Mouse (Mus musculus) limb, embryonic 10.5 days (tissue): Measurements from ENCODE around the gene Reln. TPM values are rescaled to one million over a fixed set of nuclear protein-coding genes. Genes with fewer than 3 reads are reported as not detected.

ENCODE experiments used
- DNase-seq: peaks from one replicate; pipeline ENCODE4 v3.0.0-alpha.2; 2017; ENCODE audit warnings: low spot score
- H3K27ac ChIP-seq: fragments of 300-500 bp; sonication (generic); 2 replicates; pipeline ENCODE4 v1.5.1; 2016; ENCODE audit warnings: mild to moderate bottlenecking
- H3K27me3 ChIP-seq: fragments of 300-500 bp; sonication (generic); 2 replicates; pipeline ENCODE4 v1.6.1; 2016; ENCODE audit warnings: low read depth, mild to moderate bottlenecking; ENCODE audit not compliant: poor library complexity, severe bottlenecking
- H3K36me3 ChIP-seq: fragments of 300-500 bp; sonication (generic); 2 replicates; pipeline ENCODE4 v1.6.1; 2016; ENCODE audit warnings: mild to moderate bottlenecking, moderate library complexity
- H3K4me1 ChIP-seq: fragments of 300-500 bp; sonication (generic); 2 replicates; pipeline ENCODE4 v1.6.1; 2016
- H3K4me3 ChIP-seq: fragments of 300-500 bp; sonication (generic); 2 replicates; pipeline ENCODE4 v1.5.1; 2016; ENCODE audit warnings: mild to moderate bottlenecking, moderate library complexity
- H3K9me3 ChIP-seq: fragments of 300-500 bp; sonication (generic); replicated peaks from 2 replicates; pipeline ENCODE4 v1.6.1; 2016; ENCODE audit warnings: mild to moderate bottlenecking
- WGBS: fragments of 180-500 bp; shearing (Covaris S2); methylation state at CpG from one replicate; pipeline ENCODE4 v1.1.7; 2016; 5-methylcytosine and 5-hydroxymethylcytosine counted together
- polyA plus RNA-seq: library from polyadenylated mRNA; unstranded; fragments of >200 nt; fragmentation: Nextera tagmentation; extraction: Ambion mirVana; gene quantifications from 2 replicates; pipeline ENCODE4 v1.2.1, GENCODE M21; 2016

The Reln gene
- polyA plus RNA-seq, 1 experiment from 2014 or later, result 0.71 TPM

GRCm38 (mm10) chr5:21987711-21988110 is 356.8 kb downstream of the Reln start:
- no peaks in the 10 kb centered on the region for H3K36me3 ChIP-seq
- H3K9me3 ChIP-seq, result no peaks in the 10 kb centered on the region
- no peaks in the 10 kb centered on the region for H3K27me3 ChIP-seq
- WGBS, result 92% methylated on average over 5 of the region's 5 CpGs
- H3K4me3 ChIP-seq, result no peak overlapping the region
- no peak overlapping the region for H3K27ac ChIP-seq
- DNase-seq, result no peak
- H3K4me1 ChIP-seq, result no peaks in the 10 kb centered on the region

GRCm38 (mm10) chr5:21986311-21986710 is 358.2 kb downstream of the Reln start:
- WGBS, result 63% methylated on average over 4 of the region's 4 CpGs
- Histone ChIP-seq H3K4me1 (no peaks in the 10 kb centered on the region), H3K4me3 (no peak overlapping the region), H3K9me3 (no peaks in the 10 kb centered on the region), H3K27me3 (no peaks in the 10 kb centered on the region), H3K36me3 (no peaks in the 10 kb centered on the region), H3K27ac (no peak overlapping the region)
- DNase-seq, result peak; percentile 45

DNA sequence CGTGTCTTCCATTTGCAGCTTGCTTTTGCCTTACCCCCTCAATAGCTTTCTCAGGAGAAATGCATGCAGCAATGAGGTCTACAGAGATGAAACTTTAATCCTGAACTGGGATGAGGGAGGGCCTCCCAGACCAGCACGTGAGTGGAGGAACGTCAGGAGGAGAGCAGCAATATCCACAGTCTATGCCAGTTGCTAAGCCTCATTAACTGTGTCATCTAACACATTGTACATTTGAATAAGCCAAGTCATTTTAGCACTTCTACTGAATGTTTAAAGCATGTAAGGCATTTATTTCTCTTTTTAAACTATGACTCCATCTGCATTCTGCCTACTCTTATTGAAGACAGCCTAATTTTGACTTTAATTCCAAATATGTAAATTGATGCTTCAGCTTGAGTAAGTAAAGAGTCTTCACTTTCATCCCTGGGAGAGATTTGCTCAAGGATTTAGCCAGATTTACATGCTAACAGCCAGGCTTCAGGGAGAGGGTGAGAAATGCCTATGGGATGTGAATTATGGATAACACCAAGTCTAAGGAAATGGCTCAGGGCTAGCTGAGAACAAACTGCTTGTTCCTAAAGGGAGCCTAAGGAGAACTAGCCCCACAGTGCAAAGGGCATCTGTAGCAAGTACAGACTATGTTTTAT is 361.4 kb downstream of the Reln start:
- Histone ChIP-seq H3K27ac (no peak overlapping the region), H3K4me1 (no peaks in the 10 kb centered on the region), H3K36me3 (no peaks in the 10 kb centered on the region), H3K9me3 (no peaks in the 10 kb centered on the region), H3K4me3 (no peak overlapping the region), H3K27me3 (no peaks in the 10 kb centered on the region)
- DNase-seq, result no peak
- 83% methylated on average over 3 of the region's 3 CpGs for WGBS

- Histone ChIP-seq H3K36me3 (no peaks in the 10 kb centered on the region), H3K4me3 (no peak overlapping the region), H3K4me1 (no peaks in the 10 kb centered on the region), H3K9me3 (no peaks in the 10 kb centered on the region), H3K27me3 (no peaks in the 10 kb centered on the region), H3K27ac (no peak overlapping the region)
- no peak for DNase-seq
- 93% methylated on average over 3 of the region's 3 CpGs for WGBS
Measured at GRCm38 (mm10) chr5:21981216-21981615, 363.3 kb downstream of the Reln start.

- no peaks in the 10 kb centered on the region for H3K9me3 ChIP-seq
- no peak for DNase-seq
- no peaks in the 10 kb centered on the region for H3K27me3 ChIP-seq
- no peak overlapping the region for H3K4me3 ChIP-seq
- WGBS, result 82% methylated on average over 3 of the region's 3 CpGs
- no peaks in the 10 kb centered on the region for H3K36me3 ChIP-seq
- H3K27ac ChIP-seq, result no peak overlapping the region
- H3K4me1 ChIP-seq, result no peaks in the 10 kb centered on the region
Measured at GRCm38 (mm10) chr5:21980544-21980943, 364.0 kb downstream of the Reln start.

DNA sequence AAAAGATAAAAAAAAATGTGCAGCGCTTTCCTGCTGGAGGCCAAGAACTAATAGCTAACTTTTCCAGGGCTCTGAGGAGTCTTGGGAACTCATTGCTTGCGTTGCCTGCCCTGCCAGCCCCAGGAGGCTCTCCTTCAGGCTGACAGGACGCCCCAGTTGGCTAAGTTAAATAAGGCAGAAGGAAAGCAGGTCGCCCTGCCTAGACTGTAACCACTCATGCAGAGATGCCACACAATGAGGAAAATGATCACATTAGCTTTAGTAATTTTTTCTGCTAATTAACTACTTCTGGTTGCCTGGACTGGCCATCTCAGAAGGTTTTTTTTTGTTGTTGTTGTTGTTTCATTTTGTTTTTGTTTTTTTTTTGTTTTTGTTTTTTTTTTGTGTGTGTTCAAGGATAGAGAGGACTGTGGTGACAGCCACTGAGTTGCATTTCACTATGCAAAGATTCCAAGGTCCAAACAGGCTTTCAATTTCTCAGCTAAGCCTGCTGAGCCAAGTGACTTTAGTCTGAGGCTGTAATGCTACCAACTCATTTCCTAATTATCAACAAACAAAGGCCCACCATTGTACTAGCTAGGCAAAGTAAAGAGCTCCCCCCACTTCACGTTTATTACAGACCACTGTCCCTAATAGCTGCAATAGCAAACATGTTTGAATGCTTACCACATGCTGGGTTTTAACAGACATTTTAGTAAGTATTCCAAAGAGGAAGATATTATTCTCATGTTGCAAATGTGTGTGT is 371.1 kb downstream of the Reln start:
- Histone ChIP-seq H3K4me3 (no peak overlapping the region), H3K36me3 (no peaks in the 10 kb centered on the region), H3K27ac (no peak overlapping the region), H3K27me3 (no peaks in the 10 kb centered on the region), H3K4me1 (peaks cover 3% of the 10 kb centered on the region; the same call in 1 of the 2 replicates), H3K9me3 (no peaks in the 10 kb centered on the region)
- 56% methylated on average over 5 of the region's 5 CpGs for WGBS
- no peak for DNase-seq

DNA sequence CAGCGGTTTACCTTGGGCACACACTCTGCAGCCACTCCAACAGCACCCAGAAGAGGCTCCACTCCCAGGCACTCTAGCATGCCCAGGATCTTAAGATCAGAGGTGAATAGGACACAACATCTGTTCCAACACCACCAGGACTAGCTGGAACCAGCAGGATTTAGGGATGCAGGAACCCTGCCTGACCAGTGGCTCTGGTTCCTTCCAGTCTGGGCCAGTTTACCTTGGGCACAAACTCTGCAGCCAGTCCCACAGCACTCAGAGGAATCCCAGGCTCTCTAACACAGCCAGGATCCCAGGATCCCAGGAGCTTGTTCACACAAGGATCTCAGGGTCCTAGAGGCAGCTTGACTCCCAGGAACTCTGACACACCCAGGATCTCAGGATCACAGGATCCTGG is 382.7 kb downstream of the Reln start:
- no peak overlapping the region for H3K27ac ChIP-seq
- no peaks in the 10 kb centered on the region for H3K27me3 ChIP-seq
- no peak for DNase-seq
- no peak overlapping the region for H3K4me3 ChIP-seq
- H3K4me1 ChIP-seq, result no peaks in the 10 kb centered on the region
- H3K9me3 ChIP-seq, result no peaks in the 10 kb centered on the region
- WGBS, result 98% methylated on average over 1 of the region's 1 CpGs
- H3K36me3 ChIP-seq, result no peaks in the 10 kb centered on the region

DNA sequence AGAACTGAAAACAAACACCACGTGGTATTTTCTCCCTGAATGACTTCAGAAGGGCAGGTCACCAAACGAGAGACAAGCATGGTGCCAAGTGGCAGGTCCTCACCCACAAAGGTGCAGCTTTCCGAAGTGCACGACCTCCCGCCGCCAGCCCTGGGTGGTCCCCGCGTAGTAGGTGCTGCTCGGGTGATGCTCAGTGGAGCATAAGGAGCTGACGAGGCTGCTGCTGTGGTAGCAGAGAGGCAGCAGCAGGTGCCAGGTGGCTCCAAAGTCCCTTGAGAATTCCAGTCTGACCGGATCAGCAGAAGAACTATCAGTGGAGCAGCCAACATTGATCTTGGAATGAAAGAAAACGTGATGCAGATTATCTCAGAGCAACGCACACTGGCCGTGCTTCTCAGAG is 384.4 kb downstream of the Reln start:
- Histone ChIP-seq H3K27ac (no peak overlapping the region), H3K4me3 (no peak overlapping the region), H3K36me3 (no peaks in the 10 kb centered on the region), H3K4me1 (no peaks in the 10 kb centered on the region), H3K27me3 (no peaks in the 10 kb centered on the region), H3K9me3 (no peaks in the 10 kb centered on the region)
- no peak for DNase-seq
- 85% methylated on average over 14 of the region's 14 CpGs for WGBS

DNA sequence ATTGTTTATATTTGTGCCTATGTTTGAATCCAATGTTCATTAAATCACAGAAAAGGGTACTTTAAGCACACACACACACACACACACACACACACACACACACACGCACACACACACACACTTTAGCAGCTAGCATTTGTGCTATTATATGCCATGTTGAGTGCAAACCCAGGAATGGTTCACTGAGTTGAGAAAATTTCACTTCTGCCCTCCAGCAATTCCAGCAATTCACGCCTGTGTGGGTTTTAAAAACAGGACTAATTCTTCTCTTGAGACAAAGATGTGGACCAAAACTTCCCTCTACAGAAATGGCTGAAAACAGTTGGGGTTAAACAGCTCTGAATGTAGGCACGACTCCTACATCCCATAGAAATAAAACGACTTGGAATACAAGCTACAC is 386.9 kb downstream of the Reln start:
- Histone ChIP-seq H3K27me3 (no peaks in the 10 kb centered on the region), H3K36me3 (no peaks in the 10 kb centered on the region), H3K9me3 (no peaks in the 10 kb centered on the region), H3K4me3 (no peak overlapping the region), H3K27ac (no peak overlapping the region), H3K4me1 (no peaks in the 10 kb centered on the region)
- WGBS, result 83% methylated on average over 4 of the region's 4 CpGs
- no peak for DNase-seq

GRCm38 (mm10) chr5:21957061-21957460 is 387.4 kb downstream of the Reln start:
- Histone ChIP-seq H3K4me1 (no peaks in the 10 kb centered on the region), H3K9me3 (no peaks in the 10 kb centered on the region), H3K27me3 (no peaks in the 10 kb centered on the region), H3K36me3 (no peaks in the 10 kb centered on the region), H3K4me3 (no peak overlapping the region), H3K27ac (no peak overlapping the region)
- 88% methylated on average over 4 of the region's 4 CpGs for WGBS
- DNase-seq, result no peak

DNA sequence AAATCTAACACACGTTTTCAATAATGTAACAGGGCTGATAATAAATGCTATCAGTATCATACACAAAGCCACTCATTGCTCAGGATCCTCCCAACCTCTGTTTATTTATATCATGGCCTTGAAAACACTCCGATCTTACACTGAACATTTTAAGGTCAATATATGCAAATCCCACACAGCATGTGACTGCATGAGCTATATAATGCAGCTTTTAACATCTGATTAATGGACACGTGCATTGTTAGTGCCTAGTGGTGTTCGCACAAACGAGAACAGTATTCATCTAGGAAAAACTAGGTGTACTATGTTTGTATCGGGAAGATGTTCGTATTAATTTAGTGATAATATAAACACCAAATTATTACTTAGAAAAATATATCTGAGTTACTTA is 395.0 kb downstream of the Reln start:
- WGBS, result 95% methylated on average over 7 of the region's 7 CpGs
- no peak overlapping the region for H3K27ac ChIP-seq
- H3K27me3 ChIP-seq, result no peaks in the 10 kb centered on the region
- no peaks in the 10 kb centered on the region for H3K4me1 ChIP-seq
- H3K36me3 ChIP-seq, result no peaks in the 10 kb centered on the region
- DNase-seq, result no peak
- no peaks in the 10 kb centered on the region for H3K9me3 ChIP-seq
- no peak overlapping the region for H3K4me3 ChIP-seq

DNA sequence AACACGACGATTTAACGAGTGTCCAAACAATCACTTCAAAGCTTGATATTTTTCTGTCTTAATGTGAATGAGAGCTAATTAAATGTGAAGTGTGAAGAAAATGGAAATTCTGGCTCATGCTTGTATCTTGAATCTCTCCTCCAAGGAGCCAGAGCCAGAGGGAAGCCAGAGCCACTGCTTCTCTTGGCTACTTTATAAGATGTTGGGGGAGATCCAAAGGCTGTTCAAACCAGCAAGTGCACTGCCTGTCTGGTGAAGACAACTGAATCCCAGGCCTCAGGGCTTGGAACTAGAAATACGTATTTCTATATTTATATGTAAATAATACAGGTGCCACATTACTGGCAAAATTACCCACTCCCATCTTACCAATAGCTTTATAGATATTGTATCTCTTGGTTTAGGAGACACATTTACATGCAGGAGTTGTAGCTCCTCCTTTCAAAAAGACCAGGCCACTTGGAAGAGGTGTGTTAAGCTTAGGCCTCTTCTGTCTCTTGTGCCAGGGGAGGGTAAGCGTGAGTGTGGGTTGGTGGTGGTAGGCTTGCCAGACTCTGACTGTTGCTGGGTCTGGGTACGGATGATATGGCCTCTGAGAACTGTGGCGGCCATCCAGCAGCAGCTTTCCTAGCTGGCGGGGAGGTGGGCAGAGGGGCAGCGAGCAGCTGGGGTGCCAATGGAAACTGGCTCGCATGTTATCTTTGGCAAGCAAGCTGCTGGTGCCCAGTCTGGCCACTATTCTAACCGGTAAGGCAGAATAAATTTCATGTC is 395.6 kb downstream of the Reln start:
- Histone ChIP-seq H3K27ac (no peak overlapping the region), H3K27me3 (no peaks in the 10 kb centered on the region), H3K36me3 (no peaks in the 10 kb centered on the region), H3K4me1 (no peaks in the 10 kb centered on the region), H3K9me3 (no peaks in the 10 kb centered on the region), H3K4me3 (no peak overlapping the region)
- WGBS, result 89% methylated on average over 11 of the region's 11 CpGs
- DNase-seq, result no peak
